Comparison of ENCODE assay signal across 1 mouse cellular context in the genomic region with DNA sequence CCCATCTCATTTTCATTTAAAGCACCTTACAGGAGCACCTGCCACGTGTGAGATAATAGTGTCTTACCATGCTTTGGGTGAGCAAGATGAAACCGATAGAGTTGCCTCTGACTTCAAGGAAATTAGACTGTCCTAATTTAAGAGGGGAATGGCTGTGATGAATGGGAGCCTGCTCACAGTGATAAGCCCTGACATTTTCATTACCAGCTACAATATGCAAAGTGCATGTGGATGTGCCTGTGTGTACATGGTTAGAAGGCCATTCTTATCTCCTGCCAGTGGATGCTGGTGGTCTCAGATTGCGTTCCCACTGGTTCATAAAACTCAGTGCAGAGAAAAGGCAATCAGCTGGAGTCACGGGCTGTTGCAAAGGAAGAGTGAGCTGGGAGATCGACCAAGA.
A peak's percentile ranks its signal among the peaks of the same experiment; 100 is the strongest.
TF ChIP-seq lines count a peak whose summit lies in the region.

No protein-coding gene starts in this region.

TF ChIP-seq in MEL, 35 proteins besides CTCF, POLR2A, EP300 and RAD21 (continued from another document):
- TF ChIP-seq GATA1 (IDR thresholded peaks at IDR 0.05; ENCODE audit: low read depth, low read length): peak; percentile 83
TF ChIP-seq in MEL: peak in this region for 15.
